Mouse (Mus musculus) C2C12 (cell line): ENCODE data around the gene Dnmt1.

Experiments used
- CTCF ChIP-seq: IDR thresholded peaks from one replicate; pipeline ENCODE4 v1.5.1; 2011; ENCODE audit not compliant: control insufficient read depth, insufficient read depth, insufficient read length
- MYOD1 ChIP-seq: IDR thresholded peaks from one replicate; pipeline ENCODE4 v1.6.1; 2011; ENCODE audit warnings: low read depth; ENCODE audit not compliant: control insufficient read depth, insufficient read length
- MYOG ChIP-seq: IDR thresholded peaks from one replicate; pipeline ENCODE4 v1.6.1; 2011; ENCODE audit not compliant: control insufficient read depth, insufficient read length; ENCODE audit errors: extremely low read depth
- USF1 ChIP-seq: IDR thresholded peaks from one replicate; pipeline ENCODE4 v1.6.1; 2011; ENCODE audit warnings: low read depth, mild to moderate bottlenecking, control low read depth, moderate library complexity

GRCm38 (mm10) chr9:21007313-21007952 is 47.7 kb upstream of the Dnmt1 start:
- TF ChIP-seq CTCF: no peak
- no peak for TF ChIP-seq MYOG
- no peak for TF ChIP-seq USF1
- no peak for TF ChIP-seq MYOD1
